Mouse (Mus musculus): ENCODE measurements around the gene Dstyk. TPM values are rescaled to one million over a fixed set of nuclear protein-coding genes. Genes with fewer than 3 reads are reported as not detected.

The Dstyk gene
- total RNA-seq (2023), result 10 to 100 TPM; 47.2 to 55.3 TPM

GRCm38 (mm10) chr1:132417319-132418251 is at the start of gene Dstyk:
TSS of gene Dstyk (plus strand) at chr1:132417555.

GRCm38 (mm10) chr1:132390691-132391579 is 26.4 kb upstream of the Dstyk start, which contains the start of gene Tmcc2:
TSS of gene Tmcc2 (minus strand) at chr1:132391281.

GRCm38 (mm10) chr1:132476928-132477691 is 59.8 kb downstream of the Dstyk start, which contains the start of gene Rbbp5:
TSS of gene Rbbp5 (plus strand) at chr1:132477365.

GRCm38 (mm10) chr1:132506058-132506457 is 88.7 kb downstream of the Dstyk start, which contains the start of gene Tmem81:
TSS of gene Tmem81 (plus strand) at chr1:132506230.

Other genes starting within 250 kb of the Dstyk start
- gene Lemd1, start 226.1 kb upstream of the Dstyk start, total RNA-seq (2023), result not detected
- not detected for gene AC124108.1, start 226.1 kb upstream of the Dstyk start, total RNA-seq (2023)
- gene Gm10188, start 187.8 kb upstream of the Dstyk start, total RNA-seq (2023), result not detected
- not detected for gene Klhdc8a, start 118.9 kb upstream of the Dstyk start, total RNA-seq (2023)
- gene Nuak2, start 101.4 kb upstream of the Dstyk start, total RNA-seq (2023), result 100 to 1,000 TPM; 153 to 166 TPM
- 10 to 100 TPM; 12.8 to 16.1 TPM for gene Tmcc2, start 26.3 kb upstream of the Dstyk start, total RNA-seq (2023)
- 10 to 100 TPM; 43.9 to 45.1 TPM for gene Rbbp5, start 59.8 kb downstream of the Dstyk start, total RNA-seq (2023)
- gene Tmem81, start 88.7 kb downstream of the Dstyk start, total RNA-seq (2023), result 1 to 10 TPM; 5.8 to 7.4 TPM
- gene Cntn2, start 125.7 kb downstream of the Dstyk start, total RNA-seq (2023), result not detected

Data from monocyte, adult 59 days (primary cell).